Comparison of ENCODE assay signal across 8 mouse cellular contexts in genomic region chr19:31342150-31342549, GRCm38 (mm10).
DNase-seq lines count a peak whose midpoint lies in the region; ATAC-seq and TF ChIP-seq lines count a peak whose summit lies in the region.
"Had no signal": no experiment of that assay in that cellular context is flagged by ENCODE, and none has a peak within 500 bp of the region (broad histone marks: within the 10 kb centered on the region; RNA-seq: fewer than 3 reads in every experiment).

No protein-coding gene starts in this region.

- no peak; the same call in 1 of the 2 replicates for ATAC-seq in liver, embryonic 11.5 days (replicated peaks; ENCODE audit: low FRiP score)
- ATAC-seq in limb, embryonic 14.5 days (ENCODE audit: low FRiP score, low read depth): no peak

- H3K4me3 ChIP-seq in liver, adult 2 months (ENCODE audit: insufficient read depth, low read depth, low read length): no peak overlapping the region
- no peak overlapping the region for H3K4me3 ChIP-seq in liver, embryonic 11.5 days (ENCODE audit: low read depth, low read length)
- no peak overlapping the region for H3K4me3 ChIP-seq in limb, embryonic 14.5 days (replicated peaks; ENCODE audit: low read length)
- H3K4me3 ChIP-seq: heart, embryonic 15.5 days had no signal

- no peaks in the 10 kb centered on the region for H3K79me2 ChIP-seq in liver, adult 2 months (ENCODE audit: control insufficient read depth, insufficient read depth, low read length)

- TF ChIP-seq POLR2A in liver, adult 2 months (IDR thresholded peaks at IDR 0.05; ENCODE audit: extremely low read depth, insufficient read depth, low read length): no peak
- TF ChIP-seq POLR2A in limb, embryonic 14.5 days (IDR thresholded peaks at IDR 0.05; ENCODE audit: borderline replicate concordance, extremely low read depth, insufficient read depth, insufficient read length): no peak

- DNase-seq in liver, adult 2 months (ENCODE audit: extremely low read depth, low read depth, low spot score): peak; percentile 22
- no peak for DNase-seq in liver, embryonic 11.5 days (ENCODE audit: low spot score)
- peak; percentile 73 for DNase-seq in MN1 (ENCODE audit: low spot score)
- peak; percentile 8 for DNase-seq in c-Kit-negative CD71-positive TER-119-positive erythroid progenitor cells, embryonic 14.5 days (ENCODE audit: low read depth, low spot score)
- peak; percentile 61 for DNase-seq in gastrocnemius, postnatal 10 days
- DNase-seq in limb, embryonic 14.5 days (ENCODE audit: low spot score): peak; percentile 70
- DNase-seq in retina, postnatal 1 day: peak; percentile 72

- peak; percentile 63; the same call in 1 of the 2 replicates for TF ChIP-seq CTCF in liver, adult 2 months (IDR thresholded peaks at IDR 0.05; ENCODE audit: low read depth, low read length)

- no peaks in the 10 kb centered on the region for H3K27me3 ChIP-seq in liver, adult 2 months (ENCODE audit: control insufficient read depth, insufficient read depth, low read length)
- no peaks in the 10 kb centered on the region for H3K27me3 ChIP-seq in liver, embryonic 11.5 days (replicated peaks; ENCODE audit: control insufficient read depth, insufficient read depth, low read length)
- H3K27me3 ChIP-seq in limb, embryonic 14.5 days (ENCODE audit: control insufficient read depth, insufficient read depth, low read length): no peaks in the 10 kb centered on the region
- H3K27me3 ChIP-seq: heart, embryonic 15.5 days had no signal

- no peak overlapping the region for H3K27ac ChIP-seq in liver, adult 2 months (replicated peaks; ENCODE audit: insufficient read depth, low read depth, low read length)
- no peak overlapping the region for H3K27ac ChIP-seq in liver, embryonic 11.5 days (ENCODE audit: low read depth, low read length)
- no peak overlapping the region for H3K27ac ChIP-seq in limb, embryonic 14.5 days (replicated peaks; ENCODE audit: low read depth, low read length)
- H3K27ac ChIP-seq: heart, embryonic 15.5 days had no signal

- H3K4me1 ChIP-seq in liver, adult 2 months (ENCODE audit: control insufficient read depth, insufficient read depth, low read length): no peaks in the 10 kb centered on the region
- no peaks in the 10 kb centered on the region for H3K4me1 ChIP-seq in liver, embryonic 11.5 days (replicated peaks; ENCODE audit: control insufficient read depth, insufficient read depth, low read length)
- no peaks in the 10 kb centered on the region for H3K4me1 ChIP-seq in limb, embryonic 14.5 days (ENCODE audit: control insufficient read depth, insufficient read depth, low read length)

- no peak overlapping the region for H3K9ac ChIP-seq in liver, adult 2 months (ENCODE audit: low read depth, low read length)
- H3K9ac ChIP-seq in liver, embryonic 11.5 days (ENCODE audit: low read depth, low read length): no peak overlapping the region
- H3K9ac ChIP-seq in limb, embryonic 14.5 days (ENCODE audit: low read depth, low read length, severe bottlenecking): no peak overlapping the region
- H3K9ac ChIP-seq: heart, embryonic 15.5 days had no signal

- no peaks in the 10 kb centered on the region for H3K9me3 ChIP-seq in liver, embryonic 11.5 days (ENCODE audit: control insufficient read depth, low read length)
- no peaks in the 10 kb centered on the region for H3K9me3 ChIP-seq in limb, embryonic 14.5 days (ENCODE audit: control insufficient read depth, low read length)
- H3K9me3 ChIP-seq: heart, embryonic 15.5 days had no signal

- no peak overlapping the region for H3K4me2 ChIP-seq in liver, embryonic 11.5 days
- no peak overlapping the region for H3K4me2 ChIP-seq in limb, embryonic 14.5 days (replicated peaks; ENCODE audit: low read depth, low read length, severe bottlenecking)
- H3K4me2 ChIP-seq: heart, embryonic 15.5 days had no signal

- H3K36me3 ChIP-seq in liver, adult 2 months (ENCODE audit: control insufficient read depth, insufficient read depth, low read length): no peaks in the 10 kb centered on the region
- no peaks in the 10 kb centered on the region for H3K36me3 ChIP-seq in liver, embryonic 11.5 days (ENCODE audit: control insufficient read depth, insufficient read depth, low read length)
- no peaks in the 10 kb centered on the region for H3K36me3 ChIP-seq in limb, embryonic 14.5 days (ENCODE audit: control insufficient read depth, insufficient read depth, low read length)
- H3K36me3 ChIP-seq: heart, embryonic 15.5 days had no signal

- WGBS in liver, adult 2 months: 14% methylated on average over 4 of the region's 4 CpGs
- WGBS in liver, embryonic 11.5 days: 29% methylated on average over 4 of the region's 4 CpGs
- 18% methylated on average over 4 of the region's 4 CpGs for WGBS in limb, embryonic 14.5 days
